Mouse (Mus musculus): ENCODE measurements around the gene Nek8. TPM values are rescaled to one million over a fixed set of nuclear protein-coding genes. Genes with fewer than 3 reads are reported as not detected.

The Nek8 gene
- polyA plus RNA-seq (2016; fragmentation: Nextera tagmentation; extraction: Ambion mirVana), result 15.3 and 16.5 TPM in 2 replicates

- H3K27me3 ChIP-seq (ENCODE audit: insufficient read depth, poor library complexity, severe bottlenecking), result no peaks in the 10 kb centered on the region
- WGBS, result under 1% methylated on average over 32 of the region's 32 CpGs
- H3K36me3 ChIP-seq, result peaks cover 38% of the 10 kb centered on the region
- DNase-seq (ENCODE audit: low spot score), result peak; percentile 96
- H3K4me1 ChIP-seq, result peaks cover 57% of the 10 kb centered on the region
- H3K4me3 ChIP-seq, result peak within 1 kb of the TSS; percentile 76
- no peaks in the 10 kb centered on the region for H3K9me3 ChIP-seq
- peak within 1 kb of the TSS; percentile 94 for H3K27ac ChIP-seq
Measured at GRCm38 (mm10) chr11:78176402-78176862, at the start of gene Nek8, which contains the start of gene Tlcd1. Gene Nek8, minus strand, starts transcription at chr11:78176675. Gene Tlcd1, plus strand, starts transcription at chr11:78176711.

GRCm38 (mm10) chr11:78223586-78223985 is 47.1 kb upstream of the Nek8 start:
- Histone ChIP-seq H3K27ac (no peak overlapping the region), H3K4me1 (no peaks in the 10 kb centered on the region), H3K9me3 (no peaks in the 10 kb centered on the region), H3K36me3 (peaks cover 99% of the 10 kb centered on the region), H3K27me3 (ENCODE audit: insufficient read depth, poor library complexity, severe bottlenecking) (no peaks in the 10 kb centered on the region), H3K4me3 (no peak overlapping the region)
- no peak for DNase-seq (ENCODE audit: low spot score)
- 90% methylated on average over 4 of the region's 4 CpGs for WGBS

- Histone ChIP-seq H3K27me3 (ENCODE audit: insufficient read depth, poor library complexity, severe bottlenecking) (no peaks in the 10 kb centered on the region), H3K4me3 (no peak overlapping the region), H3K4me1 (no peaks in the 10 kb centered on the region), H3K27ac (no peak overlapping the region), H3K36me3 (peaks cover 99% of the 10 kb centered on the region), H3K9me3 (no peaks in the 10 kb centered on the region)
- WGBS, result 86% methylated on average over 11 of the region's 11 CpGs
- DNase-seq (ENCODE audit: low spot score), result no peak
Measured at GRCm38 (mm10) chr11:78215709-78216317, 39.3 kb upstream of the Nek8 start.

- no peak overlapping the region for H3K4me3 ChIP-seq
- H3K27me3 ChIP-seq (ENCODE audit: insufficient read depth, poor library complexity, severe bottlenecking), result no peaks in the 10 kb centered on the region
- H3K27ac ChIP-seq, result no peak overlapping the region
- no peaks in the 10 kb centered on the region for H3K9me3 ChIP-seq
- H3K36me3 ChIP-seq, result peaks cover 99% of the 10 kb centered on the region
- no peaks in the 10 kb centered on the region for H3K4me1 ChIP-seq
- 97% methylated on average over 14 of the region's 14 CpGs for WGBS
- DNase-seq (ENCODE audit: low spot score), result no peak
Measured at GRCm38 (mm10) chr11:78213086-78213817, 36.8 kb upstream of the Nek8 start.

- no peak overlapping the region for H3K4me3 ChIP-seq
- no peak overlapping the region for H3K27ac ChIP-seq
- H3K4me1 ChIP-seq, result no peaks in the 10 kb centered on the region
- H3K36me3 ChIP-seq, result peaks cover 100% of the 10 kb centered on the region
- no peaks in the 10 kb centered on the region for H3K27me3 ChIP-seq (ENCODE audit: insufficient read depth, poor library complexity, severe bottlenecking)
- H3K9me3 ChIP-seq, result no peaks in the 10 kb centered on the region
- 89% methylated on average over 5 of the region's 5 CpGs for WGBS
- no peak for DNase-seq (ENCODE audit: low spot score)
Measured at GRCm38 (mm10) chr11:78211513-78211912, 35.0 kb upstream of the Nek8 start.

DNA sequence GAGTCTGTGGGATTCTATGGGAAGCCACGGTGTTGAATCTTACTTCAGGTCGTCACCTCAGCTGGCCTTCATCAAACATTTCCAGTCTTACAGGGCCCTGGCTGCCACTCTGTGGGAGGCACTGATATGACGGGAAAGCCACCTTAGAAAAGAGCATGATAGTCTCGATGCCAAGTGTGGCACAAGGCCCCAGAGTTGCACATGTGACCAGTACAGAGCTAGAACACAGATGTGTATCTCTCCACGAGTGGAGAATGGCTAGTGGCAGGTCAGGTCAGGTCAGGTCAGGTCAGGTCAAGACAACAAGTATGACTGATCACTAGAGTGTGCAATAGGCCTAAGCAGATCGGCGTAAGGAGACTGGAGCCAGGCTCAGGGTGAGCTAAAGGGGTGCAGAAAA is 34.1 kb upstream of the Nek8 start:
- H3K27ac ChIP-seq, result no peak overlapping the region
- H3K27me3 ChIP-seq (ENCODE audit: insufficient read depth, poor library complexity, severe bottlenecking), result no peaks in the 10 kb centered on the region
- H3K36me3 ChIP-seq, result peaks cover 100% of the 10 kb centered on the region
- no peaks in the 10 kb centered on the region for H3K9me3 ChIP-seq
- no peaks in the 10 kb centered on the region; the same call in 1 of the 2 replicates for H3K4me1 ChIP-seq
- DNase-seq (ENCODE audit: low spot score), result no peak
- WGBS, result 76% methylated on average over 7 of the region's 7 CpGs
- no peak overlapping the region for H3K4me3 ChIP-seq

- Histone ChIP-seq H3K36me3 (peaks cover 100% of the 10 kb centered on the region), H3K27ac (no peak overlapping the region), H3K4me3 (no peak overlapping the region), H3K27me3 (ENCODE audit: insufficient read depth, poor library complexity, severe bottlenecking) (no peaks in the 10 kb centered on the region), H3K4me1 (no peaks in the 10 kb centered on the region; the same call in 1 of the 2 replicates), H3K9me3 (no peaks in the 10 kb centered on the region)
- WGBS, result 85% methylated on average over 6 of the region's 6 CpGs
- no peak for DNase-seq (ENCODE audit: low spot score)
Measured at GRCm38 (mm10) chr11:78209886-78210285, 33.4 kb upstream of the Nek8 start.

GRCm38 (mm10) chr11:78207190-78207589 is 30.7 kb upstream of the Nek8 start:
- Histone ChIP-seq H3K9me3 (no peaks in the 10 kb centered on the region), H3K36me3 (peaks cover 95% of the 10 kb centered on the region), H3K27ac (no peak overlapping the region), H3K27me3 (ENCODE audit: insufficient read depth, poor library complexity, severe bottlenecking) (no peaks in the 10 kb centered on the region), H3K4me1 (no peaks in the 10 kb centered on the region; the same call in 1 of the 2 replicates), H3K4me3 (no peak overlapping the region)
- DNase-seq (ENCODE audit: low spot score), result no peak
- 93% methylated on average over 7 of the region's 7 CpGs for WGBS

GRCm38 (mm10) chr11:78205361-78206206 is 29.1 kb upstream of the Nek8 start:
- no peak for DNase-seq (ENCODE audit: low spot score)
- WGBS, result 85% methylated on average over 13 of the region's 13 CpGs
- Histone ChIP-seq H3K27me3 (ENCODE audit: insufficient read depth, poor library complexity, severe bottlenecking) (no peaks in the 10 kb centered on the region), H3K4me1 (no peaks in the 10 kb centered on the region; the same call in 1 of the 2 replicates), H3K27ac (no peak overlapping the region), H3K4me3 (no peak overlapping the region), H3K36me3 (peaks cover 79% of the 10 kb centered on the region), H3K9me3 (no peaks in the 10 kb centered on the region)

- H3K36me3 ChIP-seq, result peaks cover 66% of the 10 kb centered on the region
- no peak for DNase-seq (ENCODE audit: low spot score)
- WGBS, result 85% methylated on average over 6 of the region's 6 CpGs
- no peak overlapping the region for H3K27ac ChIP-seq
- H3K27me3 ChIP-seq (ENCODE audit: insufficient read depth, poor library complexity, severe bottlenecking), result no peaks in the 10 kb centered on the region
- no peaks in the 10 kb centered on the region; the same call in 1 of the 2 replicates for H3K4me1 ChIP-seq
- H3K4me3 ChIP-seq, result no peak overlapping the region
- no peaks in the 10 kb centered on the region for H3K9me3 ChIP-seq
Measured at GRCm38 (mm10) chr11:78204287-78204686, 27.8 kb upstream of the Nek8 start.

- no peak for DNase-seq (ENCODE audit: low spot score)
- H3K4me3 ChIP-seq, result no peak overlapping the region
- H3K4me1 ChIP-seq, result no peaks in the 10 kb centered on the region; the same call in 1 of the 2 replicates
- peaks cover 47% of the 10 kb centered on the region for H3K36me3 ChIP-seq
- H3K9me3 ChIP-seq, result no peaks in the 10 kb centered on the region
- no peaks in the 10 kb centered on the region for H3K27me3 ChIP-seq (ENCODE audit: insufficient read depth, poor library complexity, severe bottlenecking)
- no peak overlapping the region for H3K27ac ChIP-seq
- WGBS, result 96% methylated on average over 3 of the region's 3 CpGs
Measured at GRCm38 (mm10) chr11:78202372-78202771, 25.9 kb upstream of the Nek8 start.

- H3K27me3 ChIP-seq (ENCODE audit: insufficient read depth, poor library complexity, severe bottlenecking), result no peaks in the 10 kb centered on the region
- H3K9me3 ChIP-seq, result no peaks in the 10 kb centered on the region
- DNase-seq (ENCODE audit: low spot score), result no peak
- H3K4me3 ChIP-seq, result peak overlapping the region; percentile 59
- peak overlapping the region; percentile 85 for H3K27ac ChIP-seq
- peaks cover 20% of the 10 kb centered on the region for H3K4me1 ChIP-seq
- H3K36me3 ChIP-seq, result peaks cover 28% of the 10 kb centered on the region
- 49% methylated on average over 22 of the region's 23 CpGs for WGBS
Measured at GRCm38 (mm10) chr11:78195101-78195863, 18.8 kb upstream of the Nek8 start.

Data from heart, embryonic 10.5 days (tissue).